Mouse (Mus musculus): Measurements from ENCODE around the gene Rnf180.

DNA sequence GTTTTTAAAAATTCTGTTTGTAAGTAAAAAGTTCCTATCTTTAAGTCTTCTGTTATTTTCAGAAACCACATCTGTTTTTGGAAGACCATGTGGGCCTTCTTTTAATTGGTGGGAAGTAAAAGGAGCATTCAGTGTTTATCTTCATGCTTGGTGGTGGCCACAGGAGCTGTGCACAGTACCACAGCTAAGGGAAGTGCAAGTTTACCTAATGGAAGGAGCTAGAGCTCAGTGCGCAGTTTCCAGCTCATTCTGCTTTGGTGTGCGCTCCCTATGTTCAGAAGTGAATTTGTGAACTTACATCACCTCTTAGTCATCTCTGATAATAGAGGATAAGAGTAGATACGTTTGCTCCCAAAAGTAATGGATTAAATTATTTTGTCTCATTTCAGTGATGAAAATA is 172.5 kb downstream of the Rnf180 start:
- TF ChIP-seq CTCF (IDR thresholded peaks at IDR 0.05; ENCODE audit: low read depth, low read length), result no peak
- no peak for TF ChIP-seq POLR2A (IDR thresholded peaks at IDR 0.05; ENCODE audit: extremely low read depth, insufficient read depth, low read length)
